Mouse (Mus musculus) midbrain, embryonic 11.5 days (tissue): ENCODE data around the gene Nucks1. TPM values are rescaled to one million over a fixed set of nuclear protein-coding genes. Genes with fewer than 3 reads are reported as not detected.

ENCODE experiments used
- ATAC-seq: fragments of 200-750 bp; cut with Nextera tagmentation; 2 replicates; pipeline ENCODE4 v1.8.0; 2017; ENCODE audit warnings: moderate TSS enrichment, moderate library complexity; ENCODE audit not compliant: low FRiP score
- DNase-seq: peaks from one replicate; pipeline ENCODE4 v3.0.0; 2015; ENCODE audit warnings: low spot score; ENCODE audit errors: missing footprints
- H3K27ac ChIP-seq: fragments of 300-500 bp; sonication (generic); 2 replicates; pipeline ENCODE4 v1.5.1; 2014; ENCODE audit warnings: low read depth, low read length
- H3K27me3 ChIP-seq: fragments of 300-500 bp; sonication (generic); 2 replicates; pipeline ENCODE4 v1.6.1; 2014; ENCODE audit warnings: mild to moderate bottlenecking, low read length, moderate library complexity, mixed read lengths; ENCODE audit not compliant: control insufficient read depth, insufficient read depth
- H3K36me3 ChIP-seq: fragments of 300-500 bp; sonication (generic); 2 replicates; pipeline ENCODE4 v1.6.1; 2014; ENCODE audit warnings: mild to moderate bottlenecking, low read length, moderate library complexity, mixed read lengths; ENCODE audit not compliant: control insufficient read depth, insufficient read depth
- H3K4me1 ChIP-seq: fragments of 300-500 bp; sonication (generic); 2 replicates; pipeline ENCODE4 v1.6.1; 2014; ENCODE audit warnings: low read length; ENCODE audit not compliant: control insufficient read depth, insufficient read depth
- H3K4me2 ChIP-seq: fragments of 300-500 bp; sonication (generic); 2 replicates; pipeline ENCODE4 v1.6.1; 2014; ENCODE audit warnings: mild to moderate bottlenecking, moderate library complexity
- H3K4me3 ChIP-seq: fragments of 300-500 bp; sonication (generic); 2 replicates; pipeline ENCODE4 v1.5.1; 2014; ENCODE audit warnings: low read depth, low read length
- H3K9ac ChIP-seq: fragments of 300-500 bp; sonication (generic); 2 replicates; pipeline ENCODE4 v1.6.1; 2014; ENCODE audit warnings: low read length
- H3K9me3 ChIP-seq: fragments of 300-500 bp; sonication (generic); 2 replicates; pipeline ENCODE4 v1.6.1; 2016; ENCODE audit warnings: low read length; ENCODE audit not compliant: control insufficient read depth
- WGBS: fragments of 180-500 bp; shearing (Covaris S2); extraction: QIAGEN DNeasy Blood & Tissue Kit; methylation state at CpG from one replicate; pipeline ENCODE4 v1.1.7; 2014; 5-methylcytosine and 5-hydroxymethylcytosine counted together
- polyA plus RNA-seq: library from polyadenylated mRNA; unstranded; fragments of >200 nt; fragmentation: Nextera tagmentation; extraction: Ambion mirVana; gene quantifications from 2 replicates; pipeline ENCODE4 v1.2.1, GENCODE M21; 2014

Nucks1 gene
- polyA plus RNA-seq, 1 experiment from 2014 or later: 61.3 TPM

GRCm38 (mm10) chr1:131968983-131969382, 58.6 kb downstream of the Nucks1 start:
- Histone ChIP-seq H3K36me3 (no peaks in the 10 kb centered on the region), H3K4me3 (no peak overlapping the region), H3K9ac (no peak overlapping the region), H3K27ac (peak overlapping the region; percentile 97; the same call in 1 of the 2 replicates), H3K4me1 (peaks cover 93% of the 10 kb centered on the region), H3K27me3 (0 out of 2 replicates have a peak, but pooled peaks cover 4% of the 10 kb centered on the region), H3K9me3 (no peaks in the 10 kb centered on the region), H3K4me2 (no peak overlapping the region)
- no peak for DNase-seq
- no peak for ATAC-seq
- WGBS: 71% methylated on average over 6 of the region's 6 CpGs

GRCm38 (mm10) chr1:131969825-131970224, 59.5 kb downstream of the Nucks1 start:
- Histone ChIP-seq H3K9me3 (no peaks in the 10 kb centered on the region), H3K27ac (peak overlapping the region; percentile 97), H3K4me1 (peaks cover 91% of the 10 kb centered on the region), H3K27me3 (no peaks in the 10 kb centered on the region), H3K9ac (no peak overlapping the region), H3K4me3 (no peak overlapping the region), H3K36me3 (no peaks in the 10 kb centered on the region), H3K4me2 (no peak overlapping the region)
- 46% methylated on average over 4 of the region's 4 CpGs for WGBS
- no peak for ATAC-seq
- DNase-seq: no peak

- DNase-seq (no peak), ATAC-seq (no peak; the same call in 1 of the 2 replicates)
- Histone ChIP-seq H3K4me1 (peaks cover 93% of the 10 kb centered on the region), H3K27ac (peak overlapping the region; percentile 97), H3K36me3 (no peaks in the 10 kb centered on the region), H3K9ac (peak overlapping the region; percentile 75; the same call in 1 of the 2 replicates), H3K4me3 (peak overlapping the region; percentile 9; the same call in 1 of the 2 replicates), H3K27me3 (no peaks in the 10 kb centered on the region), H3K4me2 (peak overlapping the region; percentile 58), H3K9me3 (no peaks in the 10 kb centered on the region)
- 35% methylated on average over 5 of the region's 5 CpGs for WGBS
Measured at GRCm38 (mm10) chr1:131970322-131970660, 60.0 kb downstream of the Nucks1 start.

GRCm38 (mm10) chr1:131970661-131971520, 60.6 kb downstream of the Nucks1 start:
- peak; percentile 88 for ATAC-seq
- H3K9me3 ChIP-seq: no peaks in the 10 kb centered on the region
- H3K27me3 ChIP-seq: no peaks in the 10 kb centered on the region
- WGBS: 2% methylated on average over 16 of the region's 16 CpGs
- peak overlapping the region; percentile 75 for H3K9ac ChIP-seq
- peak overlapping the region; percentile 9; the same call in 1 of the 2 replicates for H3K4me3 ChIP-seq
- H3K4me2 ChIP-seq: peak overlapping the region; percentile 58
- H3K27ac ChIP-seq: peak overlapping the region; percentile 97
- peaks cover 93% of the 10 kb centered on the region for H3K4me1 ChIP-seq
- no peaks in the 10 kb centered on the region for H3K36me3 ChIP-seq
- DNase-seq: peak; percentile 98

- Histone ChIP-seq H3K4me1 (peaks cover 91% of the 10 kb centered on the region), H3K4me3 (peak overlapping the region; percentile 21), H3K4me2 (peak overlapping the region; percentile 58), H3K9ac (peak overlapping the region; percentile 75), H3K27me3 (no peaks in the 10 kb centered on the region), H3K36me3 (no peaks in the 10 kb centered on the region; the same call in 1 of the 2 replicates), H3K9me3 (no peaks in the 10 kb centered on the region), H3K27ac (peak overlapping the region; percentile 97)
- DNase-seq: peak; percentile 96
- 3% methylated on average over 15 of the region's 15 CpGs for WGBS
- peak; percentile 81 for ATAC-seq
Measured at GRCm38 (mm10) chr1:131971771-131972497, 61.6 kb downstream of the Nucks1 start.

GRCm38 (mm10) chr1:131972498-131973334, 62.4 kb downstream of the Nucks1 start:
- H3K36me3 ChIP-seq: peaks cover 2% of the 10 kb centered on the region
- WGBS: 6% methylated on average over 13 of the region's 13 CpGs
- peak overlapping the region; percentile 58 for H3K4me2 ChIP-seq
- 0 out of 2 replicates have a peak overlapping the region, but pooled peaks have one; percentile 21 for H3K4me3 ChIP-seq
- DNase-seq (peak; percentile 96), ATAC-seq (no peak; the same call in 1 of the 2 replicates)
- peak overlapping the region; percentile 97 for H3K27ac ChIP-seq
- H3K27me3 ChIP-seq: no peaks in the 10 kb centered on the region
- H3K4me1 ChIP-seq: peaks cover 86% of the 10 kb centered on the region
- H3K9ac ChIP-seq: peak overlapping the region; percentile 75
- no peaks in the 10 kb centered on the region for H3K9me3 ChIP-seq

- ATAC-seq (no peak), DNase-seq (no peak)
- Histone ChIP-seq H3K9me3 (no peaks in the 10 kb centered on the region), H3K9ac (peak overlapping the region; percentile 16; the same call in 1 of the 2 replicates), H3K4me3 (no peak overlapping the region), H3K36me3 (peaks cover 6% of the 10 kb centered on the region), H3K27ac (no peak overlapping the region), H3K4me1 (peaks cover 76% of the 10 kb centered on the region), H3K4me2 (no peak overlapping the region), H3K27me3 (no peaks in the 10 kb centered on the region)
- 69% methylated on average over 6 of the region's 6 CpGs for WGBS
Measured at GRCm38 (mm10) chr1:131973991-131974390, 63.7 kb downstream of the Nucks1 start.

GRCm38 (mm10) chr1:131976886-131977285, 66.6 kb downstream of the Nucks1 start:
- H3K4me2 ChIP-seq: no peak overlapping the region
- 94% methylated on average over 5 of the region's 5 CpGs for WGBS
- H3K27me3 ChIP-seq: no peaks in the 10 kb centered on the region
- no peak overlapping the region for H3K9ac ChIP-seq
- DNase-seq (no peak), ATAC-seq (no peak)
- peaks cover 6% of the 10 kb centered on the region for H3K36me3 ChIP-seq
- H3K4me1 ChIP-seq: peaks cover 52% of the 10 kb centered on the region
- H3K27ac ChIP-seq: no peak overlapping the region
- no peak overlapping the region for H3K4me3 ChIP-seq
- no peaks in the 10 kb centered on the region for H3K9me3 ChIP-seq
